Mouse (Mus musculus): ENCODE data around the gene Fcer1g.
"Not testable (repeated sequence)": the region's sequence is repeated elsewhere in the genome, so short reads cannot be mapped to it uniquely, and the experiment has no call there.

Fcer1g gene

DNA sequence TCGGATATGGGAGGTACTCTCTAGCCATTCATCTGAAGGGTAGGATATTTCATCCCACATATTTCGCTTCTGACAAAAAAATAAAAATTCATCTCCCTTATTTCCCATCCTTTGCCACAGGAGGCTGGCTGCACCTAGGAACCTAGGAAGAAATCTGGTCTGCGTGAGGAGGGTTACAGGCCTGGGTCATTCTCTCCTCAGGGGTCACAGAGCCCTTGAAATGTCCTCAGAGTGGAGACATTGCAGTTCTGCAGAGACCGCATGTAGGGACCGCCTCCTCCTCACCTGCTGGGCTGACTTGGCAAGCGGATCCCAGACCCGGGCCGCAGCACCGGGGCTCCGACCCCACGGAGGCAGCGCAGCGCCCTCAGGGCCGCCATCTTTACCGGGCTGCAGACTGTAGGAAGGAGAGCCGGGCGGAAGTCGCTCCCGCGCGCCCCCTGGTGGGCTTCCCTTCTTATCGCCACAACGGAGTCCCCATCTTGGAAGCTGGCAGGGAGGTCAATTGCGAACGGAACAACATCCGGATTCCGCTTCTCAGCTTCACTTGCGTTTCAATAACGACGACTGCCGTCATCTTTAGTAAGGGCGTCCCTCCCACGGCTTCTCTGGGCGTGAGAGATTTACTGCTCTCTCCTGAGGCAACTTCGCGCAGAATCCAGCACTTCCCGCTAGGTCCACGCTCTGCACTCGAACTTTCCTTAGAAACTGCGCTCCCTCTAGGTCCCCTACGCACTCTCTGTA lies 12.7 kb upstream of the Fcer1g start:
- intact Hi-C loops (cut with DNase I), result no loop called here

DNA sequence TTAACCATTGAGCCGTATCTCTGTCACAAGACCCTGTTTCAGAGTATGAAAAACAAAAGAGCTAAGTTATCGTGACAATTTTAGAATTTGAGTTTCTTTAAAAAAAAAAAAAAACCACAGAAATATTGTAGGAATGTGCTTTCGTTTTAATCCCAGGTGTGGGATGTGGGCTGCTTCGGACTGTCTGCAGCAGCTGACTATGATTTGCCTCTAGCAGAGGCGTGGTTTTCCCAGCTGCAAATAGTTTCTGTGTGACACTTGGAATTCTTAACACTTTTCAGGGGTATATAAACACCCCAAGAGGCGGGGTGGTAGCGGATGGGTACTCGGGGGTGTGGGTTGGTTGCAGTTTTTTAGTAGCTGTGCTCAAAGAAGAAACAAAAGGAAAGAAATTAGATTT lies 11.2 kb upstream of the Fcer1g start:
- intact Hi-C loops (cut with DNase I), result no loop called here

DNA sequence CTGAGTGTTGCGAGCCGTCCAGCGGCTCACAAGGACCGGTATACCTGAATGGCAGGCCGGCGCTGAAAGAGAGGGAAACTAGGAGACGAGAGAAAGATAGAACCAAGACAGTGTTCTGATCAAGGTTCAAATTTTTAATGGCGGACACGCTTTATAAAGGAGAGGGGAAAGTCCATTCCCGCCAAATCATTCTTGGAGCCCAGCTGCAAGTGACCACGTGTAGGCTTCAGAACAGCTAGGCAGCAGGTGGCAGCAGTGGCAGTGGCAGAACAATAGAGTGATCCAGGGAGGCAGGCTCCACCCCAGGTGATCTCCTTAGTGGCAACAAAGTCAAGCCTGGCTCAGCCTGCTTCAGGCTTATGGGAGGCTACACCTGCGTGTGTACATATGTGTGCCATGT lies 7.8 kb upstream of the Fcer1g start:
- intact Hi-C loops (cut with DNase I), result not testable (repeated sequence)

DNA sequence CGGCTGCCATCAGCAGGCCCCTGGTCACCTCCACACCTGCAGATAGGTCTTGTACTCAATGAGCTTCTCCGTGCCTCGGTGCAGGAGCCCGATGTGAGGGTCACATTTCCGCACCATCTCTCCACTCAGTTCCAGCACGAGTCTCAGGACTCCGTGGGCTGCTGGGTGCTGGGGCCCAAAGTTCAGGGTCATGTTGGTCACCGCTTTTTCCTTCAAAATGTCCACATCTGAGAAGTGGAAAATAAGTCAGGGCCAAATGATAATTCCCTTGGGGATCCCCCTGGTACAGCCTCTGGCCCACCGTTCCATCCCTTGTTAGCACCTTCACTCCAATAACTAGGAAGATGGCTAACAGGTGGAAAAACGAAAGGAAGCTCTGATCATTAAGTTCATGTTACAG lies 6.7 kb upstream of the Fcer1g start:
- intact Hi-C loops (cut with DNase I), result no loop called here

DNA sequence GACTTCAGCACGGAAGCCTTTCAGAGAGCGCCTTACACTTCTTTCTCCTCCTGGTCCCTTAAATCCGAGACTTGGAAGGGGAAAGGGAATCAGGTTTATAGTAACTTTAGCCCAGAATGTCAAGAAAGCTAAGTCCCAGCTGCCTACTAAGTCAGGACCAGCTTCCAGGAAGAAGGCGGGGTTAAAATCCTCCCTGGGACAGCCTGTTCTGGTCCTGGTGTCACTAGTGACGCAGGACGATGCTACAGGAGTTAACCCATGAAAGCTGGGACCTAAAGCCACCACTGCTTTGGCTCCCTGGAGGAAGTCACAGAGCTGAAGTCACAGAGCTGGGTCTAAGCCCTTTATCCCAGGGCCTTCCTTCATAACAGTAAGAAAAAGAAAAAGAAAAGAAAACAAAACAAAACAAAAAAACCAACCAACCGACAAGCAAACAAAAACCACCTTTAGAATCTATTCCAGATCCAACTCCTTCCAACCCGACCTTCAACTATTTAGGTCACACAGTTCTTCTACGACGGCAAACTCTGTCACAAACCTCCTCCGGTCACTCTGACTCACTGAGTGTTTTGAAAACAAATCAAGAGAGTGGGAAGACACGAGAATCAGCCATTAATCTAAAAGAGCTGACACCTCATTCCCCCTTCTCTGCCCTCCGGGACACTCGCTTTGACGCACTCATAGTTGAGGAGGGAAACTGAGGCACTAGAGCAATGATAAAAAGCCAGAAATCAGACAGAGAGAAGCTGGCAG lies 6.0 kb upstream of the Fcer1g start:
- intact Hi-C loops (cut with DNase I), result loop anchor here (2.0 kb wide), 1 partner anchor 15 kb away; the partner anchor contains the start of gene Apoa2

DNA sequence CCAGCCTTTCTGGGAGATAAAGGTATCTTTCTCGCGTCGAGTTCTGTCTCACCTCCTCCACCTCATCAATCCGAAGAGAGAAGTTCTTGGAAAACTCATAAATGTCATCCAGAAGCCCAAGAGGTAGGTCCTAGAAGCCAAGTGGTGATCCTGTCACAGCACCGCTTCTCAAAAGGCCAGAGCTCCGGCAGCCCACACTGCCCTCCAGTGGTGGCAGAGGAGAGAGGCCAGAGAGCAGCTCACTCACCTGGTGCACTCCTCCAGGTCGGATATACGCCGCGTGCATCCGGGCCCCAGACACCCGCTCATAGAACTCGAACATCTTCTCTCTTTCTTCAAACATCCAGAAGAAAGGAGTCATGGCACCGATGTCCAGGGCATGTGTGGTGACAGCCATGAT lies 4.3 kb upstream of the Fcer1g start:
- intact Hi-C loops (cut with DNase I), result loop anchor here (2.0 kb wide), 1 partner anchor 14 kb away; the partner anchor contains the start of gene Apoa2

DNA sequence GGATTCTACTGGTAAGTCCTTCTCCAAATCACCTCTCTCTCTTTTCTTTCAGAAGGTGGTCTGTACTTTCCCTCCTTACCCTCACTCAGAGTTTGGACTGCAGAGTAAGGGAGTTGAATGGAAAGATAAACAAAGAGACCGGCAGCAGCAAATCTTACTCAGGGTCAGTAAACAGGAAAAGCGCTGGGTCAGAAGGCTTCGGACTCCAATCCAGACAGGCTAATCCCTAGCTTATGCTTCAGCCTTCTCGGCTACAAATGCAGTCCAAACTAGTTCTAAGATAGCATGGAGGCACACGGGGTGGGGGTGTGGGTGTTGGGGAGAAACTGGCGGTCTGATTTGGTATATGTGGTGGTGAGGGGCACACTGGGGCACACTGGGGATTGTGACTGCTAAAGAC lies 3.3 kb upstream of the Fcer1g start:
- intact Hi-C loops (cut with DNase I), result no loop called here

DNA sequence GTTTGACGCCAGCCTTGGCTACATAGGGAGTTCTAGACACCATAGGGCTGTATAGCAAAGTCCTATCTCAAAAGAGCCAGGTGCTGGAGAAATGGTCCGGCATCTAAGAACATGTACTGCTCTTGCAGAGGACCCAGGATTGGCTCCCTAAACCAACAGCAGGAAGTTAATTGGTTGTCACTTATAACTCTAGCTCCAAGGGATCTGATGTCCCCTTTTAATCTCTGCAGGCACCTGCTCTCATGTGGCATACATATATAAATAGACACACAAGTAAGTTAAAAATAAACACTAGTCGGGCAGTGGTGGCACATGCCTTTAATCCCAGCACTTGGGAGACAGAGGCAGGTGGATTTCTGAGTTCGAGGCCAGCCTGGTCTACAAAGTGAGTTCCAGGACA lies 1.6 kb upstream of the Fcer1g start:
- intact Hi-C loops (cut with DNase I), result no loop called here

DNA sequence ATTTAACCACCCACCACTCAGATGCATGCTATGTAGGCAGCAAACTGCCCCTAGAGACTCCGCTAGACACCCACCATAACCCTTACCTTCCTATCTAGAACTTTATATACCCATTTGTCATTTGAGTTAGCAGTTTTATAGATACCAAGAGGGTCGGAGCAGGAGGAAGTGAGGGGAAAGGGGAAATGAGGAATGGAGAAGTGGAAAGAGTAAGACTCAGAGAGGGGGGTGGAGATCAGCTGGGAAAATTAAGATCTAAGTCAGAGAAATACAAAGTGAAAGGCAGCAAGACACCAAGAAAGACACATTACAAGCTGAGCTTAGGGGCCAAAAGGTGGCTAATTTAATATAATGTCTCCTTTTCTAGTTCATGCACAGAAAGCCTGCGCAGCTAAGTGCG lies 373 bp upstream of the Fcer1g start:
- intact Hi-C loops (cut with DNase I), result no loop called here

DNA sequence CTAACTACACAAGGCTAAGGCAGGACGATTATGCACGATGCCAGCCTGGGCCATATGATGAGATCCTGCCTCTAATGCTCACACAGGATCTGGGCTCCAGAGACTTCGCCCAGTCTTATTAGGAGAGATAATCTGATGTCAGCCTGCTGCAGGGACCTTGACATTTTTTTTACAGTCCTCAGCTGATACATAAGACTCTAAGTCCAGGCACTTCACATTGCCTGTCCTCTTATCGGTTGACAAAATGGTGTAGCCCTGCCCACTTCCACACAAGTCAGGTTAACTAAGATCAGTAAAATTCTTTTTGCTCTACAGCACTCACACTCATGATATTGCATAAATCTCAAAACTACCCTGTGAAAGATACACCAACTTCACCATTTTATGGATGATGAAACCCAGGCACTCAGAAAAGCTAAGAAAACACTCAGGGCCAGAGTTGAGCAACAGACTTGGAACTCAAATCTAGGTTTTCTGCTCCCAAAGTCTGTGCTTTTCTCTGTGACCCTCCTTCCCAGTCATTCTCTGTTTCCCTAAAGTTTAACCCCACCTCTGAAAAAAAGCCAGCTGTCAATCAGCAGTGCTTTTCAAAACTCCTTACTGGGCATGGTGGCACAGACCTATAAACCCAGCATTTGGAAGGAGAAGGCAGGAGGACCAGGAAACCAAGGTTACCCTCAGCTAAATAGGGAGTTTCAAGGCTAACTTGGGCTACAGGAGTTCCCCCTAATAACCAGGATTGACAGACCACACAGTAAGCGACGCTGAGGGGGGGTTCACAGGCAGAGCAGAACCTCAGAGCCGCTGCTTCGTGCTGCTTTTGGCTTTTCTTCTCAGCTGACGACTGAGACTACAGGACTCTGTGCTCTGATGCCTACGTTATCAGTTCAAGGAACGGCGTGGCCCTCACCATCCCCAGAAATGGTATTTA lies 1.1 kb downstream of the Fcer1g start:
- intact Hi-C loops (cut with DNase I), result no loop called here

DNA sequence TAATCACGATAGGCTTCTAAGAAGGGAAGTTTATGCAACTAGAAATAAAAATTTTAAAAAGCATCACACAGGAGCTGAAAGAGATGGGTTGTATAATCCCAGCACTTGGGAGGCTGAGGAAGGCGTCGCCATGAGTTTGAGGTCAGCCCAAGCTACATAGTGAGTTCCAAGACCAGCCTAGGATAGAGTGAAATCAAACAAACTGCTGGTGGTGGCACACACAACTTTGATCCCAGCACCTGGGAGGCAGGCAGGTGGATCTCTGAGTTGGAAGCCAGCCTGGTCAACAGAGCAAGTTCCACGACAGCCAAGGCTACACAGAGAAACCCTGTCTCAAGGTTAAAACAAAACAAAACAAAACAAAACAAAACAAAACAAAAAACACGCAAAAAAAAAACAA lies 1.8 kb downstream of the Fcer1g start:
- intact Hi-C loops (cut with DNase I), result no loop called here

DNA sequence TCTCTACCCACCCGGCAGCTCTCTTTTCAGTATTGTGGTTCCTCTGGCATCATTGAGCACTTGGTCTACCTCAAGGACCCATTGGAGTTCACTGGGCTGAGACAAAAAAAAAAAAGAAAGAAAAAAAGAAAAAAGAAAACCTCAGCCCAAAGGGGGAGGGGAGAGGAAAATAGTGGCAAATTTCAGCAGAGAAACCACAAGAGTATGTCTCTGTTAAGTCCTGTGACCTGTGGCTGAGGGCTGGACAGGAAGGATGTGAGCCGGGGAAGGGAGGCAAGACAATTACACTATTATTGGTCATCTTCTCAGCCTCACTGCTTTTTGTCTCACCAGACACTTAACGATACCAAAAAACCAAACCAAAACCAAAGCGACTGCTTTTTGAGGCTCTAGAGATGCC lies 2.3 kb downstream of the Fcer1g start:
- intact Hi-C loops (cut with DNase I), result no loop called here

DNA sequence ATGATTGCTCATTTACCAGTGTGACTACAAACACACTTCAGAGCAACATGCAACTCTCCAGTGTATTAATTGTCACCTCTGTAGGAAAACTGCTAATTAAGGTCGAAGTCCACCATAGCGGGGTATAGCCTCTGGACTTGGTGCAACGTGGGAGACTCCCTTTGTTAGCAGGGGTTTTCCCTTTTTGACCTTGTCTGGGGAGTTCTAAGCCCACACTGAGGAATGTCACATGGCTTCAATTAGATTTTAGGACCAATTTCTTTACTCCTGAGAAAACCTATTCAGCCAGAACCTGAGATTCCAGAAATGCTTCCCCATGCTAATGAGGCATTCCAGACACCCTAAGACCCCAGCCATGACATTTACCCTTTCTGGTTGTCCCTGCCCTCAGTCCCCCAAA lies 4.0 kb downstream of the Fcer1g start:
- intact Hi-C loops (cut with DNase I), result no loop called here

DNA sequence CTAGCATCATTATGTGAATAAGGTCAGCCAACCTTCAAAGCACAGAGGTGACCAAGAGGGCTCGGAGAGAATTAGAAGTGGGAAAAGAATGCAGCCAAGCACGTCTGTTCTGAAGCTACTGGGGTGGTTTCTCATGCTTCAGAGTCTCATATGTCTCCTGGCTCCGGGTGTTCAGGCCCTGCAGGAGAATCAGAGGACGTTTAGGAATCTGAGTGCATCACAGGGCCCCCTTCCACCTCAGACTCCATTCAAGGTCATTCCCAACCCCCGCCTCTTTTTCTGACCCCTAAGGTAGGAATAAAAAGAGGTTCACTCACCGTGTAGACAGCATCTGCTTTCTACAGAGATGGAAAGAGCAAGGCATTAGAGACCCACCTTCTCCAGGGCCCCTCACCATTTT lies 4.4 kb downstream of the Fcer1g start:
- intact Hi-C loops (cut with DNase I), result no loop called here

DNA sequence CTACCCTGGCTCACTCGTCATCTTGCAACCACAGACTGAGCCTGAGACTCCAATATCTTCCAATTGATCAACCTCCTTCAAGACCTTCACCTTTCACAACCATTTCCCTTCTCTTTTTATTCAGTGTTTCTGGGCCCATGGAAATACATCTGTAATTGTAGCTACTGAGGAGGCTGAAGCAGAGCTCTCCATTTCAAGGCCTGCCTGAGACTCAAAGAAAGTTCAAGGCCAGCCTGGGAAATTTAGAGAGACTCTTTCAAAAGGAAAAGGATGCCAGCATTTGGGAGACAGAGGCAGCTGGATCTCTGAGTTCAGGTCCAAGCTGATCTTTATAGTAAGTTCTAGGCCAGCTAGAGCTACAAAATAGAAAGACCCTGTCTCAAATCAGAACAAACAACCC lies 6.3 kb downstream of the Fcer1g start:
- intact Hi-C loops (cut with DNase I), result no loop called here

DNA sequence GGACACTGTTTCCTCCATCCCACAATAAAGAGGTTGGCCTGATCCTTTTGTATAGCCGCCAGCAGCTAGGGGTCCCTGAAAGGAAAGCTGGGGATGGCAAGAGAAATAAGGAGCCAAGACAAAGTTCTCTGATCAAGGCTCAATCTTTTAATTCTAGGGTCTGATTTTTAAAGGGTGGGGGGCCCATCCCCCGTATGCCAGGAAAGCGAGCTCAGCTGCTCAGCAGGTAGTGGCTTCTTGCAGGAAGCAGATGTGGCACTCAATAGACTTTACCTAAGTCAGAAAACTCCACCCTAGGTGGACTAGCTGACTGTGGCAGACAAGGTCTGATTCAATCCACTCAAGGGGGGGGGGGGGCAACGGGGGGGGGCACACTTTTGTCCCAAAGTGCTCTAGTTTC lies 7.4 kb downstream of the Fcer1g start:
- intact Hi-C loops (cut with DNase I), result no loop called here

DNA sequence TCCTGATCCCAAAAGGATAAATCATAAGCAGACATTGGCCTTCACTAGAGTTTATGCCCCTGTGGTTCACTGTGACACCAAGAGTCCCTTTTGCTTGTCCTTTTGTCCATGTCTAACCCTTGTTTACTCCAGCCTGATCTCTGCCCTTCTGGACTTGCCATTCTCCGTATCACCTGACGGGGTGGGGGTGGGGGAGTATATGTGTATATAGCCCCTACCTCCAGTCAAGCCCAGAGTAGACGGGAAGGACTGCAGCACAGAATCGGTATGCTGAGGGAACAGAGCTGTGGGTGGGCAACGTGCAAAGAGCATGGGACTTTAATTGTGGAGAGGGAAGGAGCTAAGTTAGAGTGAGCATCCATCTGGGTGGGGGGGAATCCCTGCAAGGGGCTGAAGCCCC lies 9.3 kb downstream of the Fcer1g start, which contains the start of gene Apoa2:
TSS of gene Apoa2 (plus strand) at position 198 of the 400 bp plus-strand sequence.
- intact Hi-C loops (cut with DNase I), result loop anchor here (2.0 kb wide), 1 partner anchor 14 kb away; no protein-coding TSS in a partner anchor

DNA sequence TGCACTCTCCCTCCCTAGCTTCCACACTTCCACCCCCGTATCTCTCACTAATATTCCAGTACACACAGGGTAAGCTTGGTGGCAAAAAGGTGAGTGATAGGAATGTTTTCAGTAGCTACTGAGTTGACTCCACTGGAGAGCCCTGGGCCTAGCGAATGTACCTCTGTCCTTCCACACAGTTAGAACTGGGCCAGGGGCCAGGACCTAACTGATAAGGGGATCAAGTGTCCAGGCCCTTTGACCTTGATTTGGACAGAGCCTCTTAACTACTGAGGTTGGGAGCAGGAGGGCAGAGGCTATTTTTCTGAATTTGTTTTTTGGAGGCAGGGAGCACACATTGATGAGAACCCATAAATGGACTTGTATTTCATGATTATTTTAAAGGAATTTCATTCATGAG lies 10.4 kb downstream of the Fcer1g start:
- intact Hi-C loops (cut with DNase I), result loop anchor here (2.0 kb wide), 1 partner anchor 15 kb away; no protein-coding TSS in a partner anchor

DNA sequence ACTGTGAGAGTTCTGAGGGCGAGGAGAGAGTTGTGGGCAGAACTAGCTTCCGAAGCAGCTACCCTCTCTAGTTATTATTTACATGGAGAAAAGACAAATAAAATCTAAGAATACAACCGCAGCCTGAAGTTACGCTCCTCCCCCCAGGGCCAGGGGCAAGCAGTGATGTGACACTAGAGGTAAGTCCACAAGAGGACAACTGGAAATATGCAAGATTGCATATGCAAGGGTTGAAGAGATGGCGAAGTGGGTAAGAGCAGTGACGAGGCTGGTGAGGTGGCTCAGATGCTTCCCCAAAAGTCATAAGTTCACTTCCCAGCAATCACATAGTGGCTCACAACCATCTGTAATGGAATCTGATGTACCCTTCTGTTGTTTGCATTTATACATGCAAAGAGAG lies 11.0 kb downstream of the Fcer1g start:
- intact Hi-C loops (cut with DNase I), result no loop called here

DNA sequence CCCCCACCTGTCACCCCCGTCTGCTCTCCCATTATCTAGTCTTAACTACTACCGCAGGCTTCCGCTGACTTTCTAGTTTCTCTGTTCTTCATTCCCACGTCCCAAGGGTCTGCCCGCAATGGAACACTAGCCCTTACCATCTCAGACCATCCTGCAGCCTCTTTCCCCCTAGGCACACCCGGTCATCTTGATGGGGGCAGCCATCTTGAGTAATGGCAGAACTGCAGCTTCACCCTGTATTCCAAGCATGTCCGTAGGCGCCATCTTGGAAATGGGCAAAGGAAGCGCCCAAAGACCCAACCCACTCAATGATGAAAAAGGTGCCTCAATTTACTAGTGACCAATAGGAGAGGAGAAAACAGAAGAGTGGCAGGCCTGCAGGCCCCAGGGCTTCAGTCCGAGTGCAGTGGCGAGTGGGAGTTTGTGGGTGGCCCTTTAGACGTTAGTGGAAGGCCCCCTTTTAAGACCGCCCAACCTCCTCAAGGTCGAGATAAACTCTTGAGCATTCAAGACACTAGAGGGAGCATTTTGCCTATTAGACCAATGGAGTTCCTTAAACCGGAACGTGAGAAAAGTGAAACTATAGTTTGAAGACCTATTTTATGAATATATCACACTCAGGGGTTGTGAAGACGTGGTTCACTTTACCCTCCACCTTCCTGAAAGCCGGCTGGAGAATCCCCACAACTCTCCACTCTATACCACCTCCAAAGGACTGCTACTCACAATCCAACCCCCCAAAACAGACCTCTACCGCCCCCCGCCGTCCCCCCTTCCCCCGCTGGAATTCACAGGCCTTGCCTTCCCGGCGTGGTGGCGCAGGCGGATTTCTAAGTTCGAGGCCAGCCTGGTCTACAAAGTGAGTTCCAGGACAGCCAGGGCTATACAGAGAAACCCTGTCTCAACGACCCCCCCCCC lies 11.7 kb downstream of the Fcer1g start, which contains the start of gene Tomm40l:
TSS of gene Tomm40l (minus strand) at position 277 of the 918 bp plus-strand sequence.
- intact Hi-C loops (cut with DNase I), result loop anchor here (1.0 kb wide), 1 partner anchor 35 kb away; no protein-coding TSS in a partner anchor

All from adrenal gland (tissue).